Mouse (Mus musculus) brain, adult 10 weeks (tissue): ENCODE measurements around the gene Ghrh. TPM values are rescaled to one million over a fixed set of nuclear protein-coding genes. Genes with fewer than 3 reads are reported as not detected.

Source experiments
- polyA plus RNA-seq: library from polyadenylated mRNA; stranded (reverse); fragments of 350-450 nt; fragmentation: Illumina TruSeq; extraction: RNeasy Lipid Tissue Mini Kit (QIAGEN cat#74804); gene quantifications from one replicate; pipeline ENCODE4 v1.2.3, GENCODE M21; 2015; ENCODE audit warnings: low read depth, low replicate concordance

Gene Ghrh
- 1.3 TPM for polyA plus RNA-seq

GRCm38 (mm10) chr2:157347361-157348159 is at the start of gene Ghrh:
Ghrh (minus strand) TSS chr2:157347506.

GRCm38 (mm10) chr2:157367184-157367893 is 20.0 kb upstream of the Ghrh start, which contains the start of gene Manbal:
Manbal (plus strand) TSS chr2:157367594.

Other genes with a start within 250 kb of the Ghrh start
- gene Samhd1, start 212.2 kb downstream of the Ghrh start, polyA plus RNA-seq = 14.9 TPM
- 1.7 TPM for gene Rbl1, start 143.0 kb downstream of the Ghrh start, polyA plus RNA-seq
- 113 TPM for gene Rpn2, start 68.5 kb downstream of the Ghrh start, polyA plus RNA-seq
- 0.37 TPM for gene Mroh8, start 68.0 kb downstream of the Ghrh start, polyA plus RNA-seq
- gene Manbal, start 20.1 kb upstream of the Ghrh start, polyA plus RNA-seq = 82.5 TPM
- gene Src, start 70.9 kb upstream of the Ghrh start, polyA plus RNA-seq = 56.0 TPM
- 327 TPM for gene Nnat, start 212.6 kb upstream of the Ghrh start, polyA plus RNA-seq
- 99.9 TPM for gene Blcap, start 223.8 kb upstream of the Ghrh start, polyA plus RNA-seq